Mouse (Mus musculus): Measurements from ENCODE around the gene Tusc2. TPM values are rescaled to one million over a fixed set of nuclear protein-coding genes. Genes with fewer than 3 reads are reported as not detected.

Tusc2 gene
- polyA plus RNA-seq, 1 experiment from 2014 or later: 41.6 TPM

DNA sequence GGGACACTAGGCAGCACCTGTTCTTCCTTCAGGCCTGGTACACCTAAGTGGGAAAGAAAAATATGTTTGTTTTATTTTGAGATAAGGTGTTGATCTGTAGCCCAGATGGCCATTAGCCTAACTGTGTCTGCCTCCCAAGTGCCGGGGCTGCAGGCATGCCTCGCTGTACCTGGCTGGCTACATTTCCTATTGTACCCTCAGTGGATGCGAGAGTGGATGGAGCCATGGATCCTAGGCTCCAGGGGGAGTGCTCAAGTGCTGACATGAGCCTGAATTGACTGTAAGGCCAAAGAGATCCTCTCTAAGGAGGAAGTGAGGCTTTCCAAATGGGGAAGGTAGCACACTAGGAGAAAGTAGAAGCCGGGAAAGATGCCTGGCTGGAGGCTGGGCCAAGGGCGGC is 15.1 kb upstream of the Tusc2 start:
- Histone ChIP-seq H3K4me3 (ENCODE audit: low read depth, low read length) (no peak overlapping the region), H3K4me1 (replicated peaks; ENCODE audit: control insufficient read depth, insufficient read depth, low read length) (peaks cover 10% of the 10 kb centered on the region; the same call in 1 of the 2 replicates), H3K27me3 (replicated peaks; ENCODE audit: control insufficient read depth, insufficient read depth, low read length) (no peaks in the 10 kb centered on the region), H3K36me3 (ENCODE audit: control insufficient read depth, insufficient read depth) (peaks cover 12% of the 10 kb centered on the region; the same call in 1 of the 2 replicates), H3K9me3 (ENCODE audit: control insufficient read depth) (no peaks in the 10 kb centered on the region), H3K4me2 (replicated peaks; ENCODE audit: low read depth) (no peak overlapping the region), H3K9ac (ENCODE audit: low read depth, low read length) (no peak overlapping the region), H3K27ac (ENCODE audit: low read depth, low read length) (no peak overlapping the region)
- TF ChIP-seq CTCF (IDR thresholded peaks at IDR 0.05; ENCODE audit: low read depth): no peak
- ATAC-seq: no peak
- WGBS: 78% methylated on average over 5 of the region's 5 CpGs

DNA sequence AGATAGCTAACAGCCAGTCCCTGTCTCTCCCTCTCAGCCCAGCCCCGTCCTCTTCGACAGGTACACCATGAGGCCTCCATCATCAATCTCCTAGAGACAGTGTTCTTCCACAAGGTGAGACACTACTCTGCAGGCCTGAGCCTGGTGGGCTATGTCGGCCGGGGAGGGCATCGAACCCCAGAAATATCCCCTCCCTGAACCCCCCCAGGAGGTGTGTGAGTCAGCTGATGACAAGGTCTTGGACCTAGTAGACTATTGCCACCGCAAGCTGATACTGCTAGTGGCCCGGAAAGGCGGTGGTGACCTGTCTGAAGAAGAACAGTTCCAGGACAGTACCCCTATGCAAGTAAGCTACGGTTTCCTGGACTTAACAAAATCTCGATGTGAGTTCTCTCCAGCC is 14.2 kb upstream of the Tusc2 start:
- no peaks in the 10 kb centered on the region for H3K9me3 ChIP-seq (ENCODE audit: control insufficient read depth)
- H3K27me3 ChIP-seq (replicated peaks; ENCODE audit: control insufficient read depth, insufficient read depth, low read length): no peaks in the 10 kb centered on the region
- WGBS: 89% methylated on average over 10 of the region's 10 CpGs
- H3K4me1 ChIP-seq (replicated peaks; ENCODE audit: control insufficient read depth, insufficient read depth, low read length): peaks cover 16% of the 10 kb centered on the region; the same call in 1 of the 2 replicates
- H3K27ac ChIP-seq (ENCODE audit: low read depth, low read length): no peak overlapping the region
- H3K36me3 ChIP-seq (ENCODE audit: control insufficient read depth, insufficient read depth): peaks cover 12% of the 10 kb centered on the region; the same call in 1 of the 2 replicates
- TF ChIP-seq CTCF (IDR thresholded peaks at IDR 0.05; ENCODE audit: low read depth): no peak
- ATAC-seq: no peak
- H3K4me2 ChIP-seq (replicated peaks; ENCODE audit: low read depth): no peak overlapping the region
- H3K4me3 ChIP-seq (ENCODE audit: low read depth, low read length): no peak overlapping the region
- no peak overlapping the region for H3K9ac ChIP-seq (ENCODE audit: low read depth, low read length)

DNA sequence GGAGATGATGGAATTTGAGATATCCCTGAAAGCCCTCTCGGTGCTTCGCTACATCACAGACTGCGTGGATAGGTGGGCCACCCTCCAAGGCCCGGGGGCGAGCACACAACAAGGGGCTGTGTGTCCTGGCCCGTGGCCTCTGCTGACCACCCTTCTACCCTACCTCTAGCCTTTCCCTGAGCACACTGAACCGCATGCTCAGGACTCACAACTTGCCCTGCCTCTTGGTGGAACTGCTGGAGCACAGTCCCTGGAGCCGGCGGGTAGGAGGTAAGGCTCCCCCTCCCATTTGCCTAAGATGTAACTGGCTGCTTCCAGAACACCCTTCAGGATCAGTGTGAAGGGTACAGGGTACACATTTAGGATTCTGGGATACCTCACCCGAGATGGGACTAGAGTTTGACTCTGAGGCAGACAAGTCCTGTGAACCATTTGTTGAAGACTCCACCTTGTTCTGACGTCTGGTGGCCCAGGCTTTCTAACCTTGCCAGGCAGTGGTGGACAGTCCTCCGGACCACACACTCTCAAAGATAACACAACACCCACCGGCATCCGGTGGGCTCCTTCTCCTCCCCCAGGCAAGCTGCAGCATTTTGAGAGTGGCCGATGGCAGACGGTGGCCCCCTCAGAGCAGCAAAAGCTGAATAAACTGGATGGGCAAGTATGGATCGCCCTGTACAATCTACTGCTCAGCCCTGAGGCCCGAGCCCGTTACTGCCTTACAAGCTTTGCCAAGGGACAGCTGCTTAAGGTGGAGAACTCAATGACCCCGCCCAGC is 13.6 kb upstream of the Tusc2 start:
- Histone ChIP-seq H3K4me1 (replicated peaks; ENCODE audit: control insufficient read depth, insufficient read depth, low read length) (peaks cover 17% of the 10 kb centered on the region; the same call in 1 of the 2 replicates), H3K36me3 (ENCODE audit: control insufficient read depth, insufficient read depth) (peaks cover 5% of the 10 kb centered on the region; the same call in 1 of the 2 replicates), H3K4me3 (ENCODE audit: low read depth, low read length) (no peak overlapping the region), H3K27me3 (replicated peaks; ENCODE audit: control insufficient read depth, insufficient read depth, low read length) (no peaks in the 10 kb centered on the region), H3K9me3 (ENCODE audit: control insufficient read depth) (no peaks in the 10 kb centered on the region), H3K4me2 (replicated peaks; ENCODE audit: low read depth) (no peak overlapping the region), H3K9ac (ENCODE audit: low read depth, low read length) (no peak overlapping the region), H3K27ac (ENCODE audit: low read depth, low read length) (no peak overlapping the region)
- ATAC-seq: no peak
- WGBS: 84% methylated on average over 20 of the region's 20 CpGs
- no peak for TF ChIP-seq CTCF (IDR thresholded peaks at IDR 0.05; ENCODE audit: low read depth)

DNA sequence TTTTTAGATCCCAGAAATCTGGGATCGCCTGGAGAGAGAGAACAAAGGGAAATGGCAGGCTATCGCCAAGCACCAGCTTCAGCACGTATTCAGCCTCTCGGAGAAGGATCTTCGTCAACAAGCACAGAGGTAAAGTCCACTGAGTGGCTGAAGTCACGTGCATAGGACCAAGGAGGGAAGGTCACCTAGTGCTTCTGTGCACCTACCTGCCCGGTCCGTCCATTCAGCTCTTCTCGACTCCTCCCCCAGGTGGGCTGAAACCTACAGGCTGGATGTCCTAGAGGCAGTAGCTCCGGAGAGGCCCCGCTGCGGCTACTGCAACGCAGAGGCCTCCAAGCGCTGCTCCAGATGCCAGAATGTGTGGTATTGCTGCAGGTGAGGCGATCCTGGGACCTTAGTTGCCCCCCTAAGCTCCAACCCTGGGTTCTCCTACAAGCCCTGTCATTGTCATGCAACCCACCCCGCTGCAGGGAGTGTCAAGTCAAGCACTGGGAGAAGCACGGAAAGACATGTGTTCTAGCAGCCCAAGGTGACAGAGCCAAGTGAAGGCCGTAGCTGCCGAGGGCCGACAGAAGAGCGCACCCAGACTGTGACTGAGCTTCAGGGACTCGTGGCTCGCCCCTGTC is 12.5 kb upstream of the Tusc2 start:
- Histone ChIP-seq H3K4me3 (ENCODE audit: low read depth, low read length) (peak overlapping the region; percentile 41), H3K4me2 (replicated peaks; ENCODE audit: low read depth) (peak overlapping the region; percentile 86), H3K9ac (ENCODE audit: low read depth, low read length) (peak overlapping the region; percentile 50; the same call in 1 of the 2 replicates), H3K4me1 (replicated peaks; ENCODE audit: control insufficient read depth, insufficient read depth, low read length) (peaks cover 17% of the 10 kb centered on the region; the same call in 1 of the 2 replicates), H3K36me3 (ENCODE audit: control insufficient read depth, insufficient read depth) (no peaks in the 10 kb centered on the region; the same call in 1 of the 2 replicates), H3K9me3 (ENCODE audit: control insufficient read depth) (no peaks in the 10 kb centered on the region), H3K27ac (ENCODE audit: low read depth, low read length) (peak overlapping the region; percentile 73), H3K27me3 (replicated peaks; ENCODE audit: control insufficient read depth, insufficient read depth, low read length) (no peaks in the 10 kb centered on the region)
- WGBS: 31% methylated on average over 23 of the region's 23 CpGs
- no peak for TF ChIP-seq CTCF (IDR thresholded peaks at IDR 0.05; ENCODE audit: low read depth)
- no peak for ATAC-seq

DNA sequence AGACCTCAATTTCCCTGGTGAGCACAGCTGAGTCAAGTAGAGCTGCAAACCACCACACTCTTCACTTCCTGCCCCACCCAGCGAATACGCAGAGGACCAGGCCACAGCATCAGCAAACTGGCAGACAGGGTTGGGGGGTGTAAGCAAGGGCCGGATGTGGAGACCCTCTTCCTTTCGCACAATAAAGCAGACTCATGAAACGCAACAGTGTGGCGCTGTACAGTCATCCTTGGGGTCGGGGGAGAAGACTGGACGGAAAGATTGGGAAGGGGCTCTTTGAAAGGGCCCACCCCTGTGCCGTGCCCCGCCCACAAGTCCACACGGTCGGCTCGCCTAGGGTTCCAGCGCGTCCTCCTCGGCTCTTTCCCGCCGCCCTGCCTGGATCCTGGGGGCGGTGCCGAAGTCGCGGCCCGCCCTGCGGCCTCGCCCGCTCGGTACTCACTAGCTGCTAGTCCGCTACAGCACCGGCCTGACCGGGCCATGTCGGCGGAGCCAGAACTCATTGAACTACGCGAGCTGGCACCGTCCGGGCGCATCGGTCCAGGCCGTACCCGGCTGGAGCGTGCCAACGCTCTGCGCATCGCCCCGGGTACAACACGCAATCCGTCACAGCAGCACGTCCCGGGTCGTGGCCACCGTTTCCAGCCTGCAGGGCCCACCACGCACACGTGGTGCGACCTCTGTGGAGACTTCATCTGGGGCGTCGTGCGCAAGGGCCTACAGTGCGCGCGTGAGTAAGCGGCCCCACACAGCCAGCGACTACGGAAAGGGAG is 11.8 kb upstream of the Tusc2 start, which contains the start of gene Rassf1:
Gene Rassf1 (plus strand): TSS at position 439 of the 773 bp plus-strand sequence.
- ATAC-seq: 0 out of 2 replicates have a peak, but pooled peaks have one; percentile 13
- 2% methylated on average over 62 of the region's 63 CpGs for WGBS
- H3K4me1 ChIP-seq (replicated peaks; ENCODE audit: control insufficient read depth, insufficient read depth, low read length): peaks cover 17% of the 10 kb centered on the region; the same call in 1 of the 2 replicates
- H3K27ac ChIP-seq (ENCODE audit: low read depth, low read length): peak within 1 kb of the TSS; percentile 73
- TF ChIP-seq CTCF (IDR thresholded peaks at IDR 0.05; ENCODE audit: low read depth): peak; percentile 2; the same call in 1 of the 2 replicates
- H3K9ac ChIP-seq (ENCODE audit: low read depth, low read length): peak within 1 kb of the TSS; percentile 50
- peak within 1 kb of the TSS; percentile 41 for H3K4me3 ChIP-seq (ENCODE audit: low read depth, low read length)
- H3K9me3 ChIP-seq (ENCODE audit: control insufficient read depth): no peaks in the 10 kb centered on the region
- H3K36me3 ChIP-seq (ENCODE audit: control insufficient read depth, insufficient read depth): no peaks in the 10 kb centered on the region; the same call in 1 of the 2 replicates
- no peaks in the 10 kb centered on the region for H3K27me3 ChIP-seq (replicated peaks; ENCODE audit: control insufficient read depth, insufficient read depth, low read length)
- H3K4me2 ChIP-seq (replicated peaks; ENCODE audit: low read depth): peak within 1 kb of the TSS; percentile 86

Measured in intestine, postnatal 0 days (tissue).